Mouse (Mus musculus): ENCODE results near the gene Adgrl2. TPM values are rescaled to one million over a fixed set of nuclear protein-coding genes. Genes with fewer than 3 reads are reported as not detected.

The Adgrl2 gene
- 100 to 1,000 TPM; 102 to 112 TPM for total RNA-seq (2021)

GRCm38 (mm10) chr3:148990531-148991003 lies at the start of gene Adgrl2:
Gene Adgrl2, minus strand, starts transcription at chr3:148990555.
- intact Hi-C loops (cut with DNase I), result loop anchor here (1.0 to 10.0 kb wide), 5 partner anchors 97 to 359 kb away; no protein-coding TSS in a partner anchor
- no peak for DNase-seq

- intact Hi-C loops (cut with DNase I), result loop anchor here (2.0 kb wide), 1 partner anchor 50 kb away; no protein-coding TSS in a partner anchor
Measured at GRCm38 (mm10) chr3:149038771-149039170, 48.4 kb upstream of the Adgrl2 start.

GRCm38 (mm10) chr3:149019925-149020324 lies 29.6 kb upstream of the Adgrl2 start:
- intact Hi-C loops (cut with DNase I), result loop anchor here (1.0 kb wide), 1 partner anchor 198 kb away; no protein-coding TSS in a partner anchor
- no peak for DNase-seq

More at GRCm38 (mm10) chr3:149038771-149039170, 48.4 kb upstream of the Adgrl2 start:
- DNase-seq, result peak; percentile 67 to 73

GRCm38 (mm10) chr3:149009311-149009710 lies 19.0 kb upstream of the Adgrl2 start:
- no peak for DNase-seq
- intact Hi-C loops (cut with DNase I), result no loop called here

GRCm38 (mm10) chr3:149008634-149009023 lies 18.3 kb upstream of the Adgrl2 start:
- intact Hi-C loops (cut with DNase I), result no loop called here
- DNase-seq, result no peak

- intact Hi-C loops (cut with DNase I), result no loop called here
- DNase-seq, result no peak
Measured at GRCm38 (mm10) chr3:149007860-149008633, 17.7 kb upstream of the Adgrl2 start.

GRCm38 (mm10) chr3:149001364-149001763 lies 11.0 kb upstream of the Adgrl2 start:
- DNase-seq, result no peak
- intact Hi-C loops (cut with DNase I), result no loop called here

GRCm38 (mm10) chr3:148998661-148999060 lies 8.3 kb upstream of the Adgrl2 start:
- intact Hi-C loops (cut with DNase I), result loop anchor here (10.0 kb wide), 1 partner anchor 236 kb away; no protein-coding TSS in a partner anchor
- DNase-seq, result no peak

- DNase-seq, result no peak
- intact Hi-C loops (cut with DNase I), result loop anchor here (5.0 to 10.0 kb wide), 4 partner anchors 96 to 341 kb away; no protein-coding TSS in a partner anchor
Measured at GRCm38 (mm10) chr3:148991056-148991455, 701 bp upstream of the Adgrl2 start.

GRCm38 (mm10) chr3:148989818-148990530 lies 381 bp downstream of the Adgrl2 start:
- DNase-seq, result peak; percentile 79 to 80
- intact Hi-C loops (cut with DNase I), result loop anchor here (1.0 to 10.0 kb wide), 15 partner anchors 49 to 1993 kb away; no protein-coding TSS in a partner anchor

GRCm38 (mm10) chr3:148988996-148989817 lies 1.1 kb downstream of the Adgrl2 start:
- intact Hi-C loops (cut with DNase I), result loop anchor here (1.0 to 10.0 kb wide), 10 partner anchors 50 to 1992 kb away; no protein-coding TSS in a partner anchor
- DNase-seq, result peak; percentile 91 to 95

GRCm38 (mm10) chr3:148988293-148988995 lies 1.9 kb downstream of the Adgrl2 start:
- DNase-seq, result peak; percentile 52 to 58
- intact Hi-C loops (cut with DNase I), result loop anchor here (2.0 to 10.0 kb wide), 9 partner anchors 50 to 1991 kb away; no protein-coding TSS in a partner anchor

- DNase-seq, result peak; percentile 87 to 91
- intact Hi-C loops (cut with DNase I), result loop anchor here (2.0 to 10.0 kb wide), 9 partner anchors 51 to 1990 kb away; no protein-coding TSS in a partner anchor
Measured at GRCm38 (mm10) chr3:148987591-148988292, 2.6 kb downstream of the Adgrl2 start.

- intact Hi-C loops (cut with DNase I), result loop anchor here (5.0 to 10.0 kb wide), 8 partner anchors 95 to 1990 kb away; no protein-coding TSS in a partner anchor
- peak in 1 of 2 experiments; percentile 22 for DNase-seq
Measured at GRCm38 (mm10) chr3:148986894-148987590, 3.3 kb downstream of the Adgrl2 start.

GRCm38 (mm10) chr3:148986296-148986893 lies 4.0 kb downstream of the Adgrl2 start:
- intact Hi-C loops (cut with DNase I), result loop anchor here (5.0 to 10.0 kb wide), 8 partner anchors 94 to 1989 kb away; no protein-coding TSS in a partner anchor
- peak in 1 of 2 experiments; percentile 17 for DNase-seq

- DNase-seq, result no peak
- intact Hi-C loops (cut with DNase I), result loop anchor here (10.0 kb wide), 2 partner anchors 560 to 1890 kb away; no protein-coding TSS in a partner anchor
Measured at GRCm38 (mm10) chr3:148984326-148984725, 6.0 kb downstream of the Adgrl2 start.

- no peak for DNase-seq
- intact Hi-C loops (cut with DNase I), result loop anchor here (2.0 to 10.0 kb wide), 3 partner anchors 76 to 1888 kb away; no protein-coding TSS in a partner anchor
Measured at GRCm38 (mm10) chr3:148982370-148982769, 8.0 kb downstream of the Adgrl2 start.

Measured in heart, postnatal 10 days (tissue).